Mouse (Mus musculus): ENCODE measurements around the gene Csf2rb.
A peak's percentile ranks its signal among the peaks of the same experiment; 100 is the strongest.
"Not testable (repeated sequence)": the region's sequence is repeated elsewhere in the genome, so short reads cannot be mapped to it uniquely, and the experiment has no call there.

Csf2rb gene

DNA sequence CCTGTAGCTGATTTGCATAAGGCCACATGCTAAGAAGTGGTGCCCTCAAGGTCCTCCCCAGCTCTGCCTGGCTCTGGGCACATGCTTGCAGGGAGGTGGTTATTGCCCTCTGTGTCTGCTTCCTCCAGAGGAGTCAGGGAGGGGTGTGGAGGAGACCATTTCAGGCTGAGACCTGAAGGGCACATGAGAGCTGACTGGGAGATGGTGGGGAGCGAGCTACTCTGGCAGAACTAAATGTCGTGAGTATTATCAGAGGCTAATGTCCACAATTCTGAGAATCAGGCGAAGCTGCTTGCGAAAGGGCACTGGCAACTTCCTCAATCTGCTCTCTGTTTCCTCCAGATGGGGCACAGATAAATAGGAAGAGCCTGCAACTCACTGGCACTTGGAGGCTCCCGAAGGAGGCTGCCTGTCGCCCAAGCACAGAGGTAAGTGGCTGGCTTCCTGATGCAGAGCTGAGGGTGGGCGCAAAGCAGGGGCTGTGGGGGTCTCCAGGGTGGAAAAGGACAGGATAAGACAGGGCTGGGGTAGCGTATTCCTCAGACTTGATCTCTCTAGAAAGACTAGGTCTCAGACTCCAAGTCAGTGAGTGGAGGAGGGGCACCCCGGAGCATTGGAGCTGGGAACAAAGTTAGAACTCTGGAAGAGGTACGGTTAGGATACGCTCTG, at the start of gene Csf2rb:
Gene Csf2rb (plus strand): TSS at position 82 of the 669 bp plus-strand sequence.
- DNase-seq, result no peak

DNA sequence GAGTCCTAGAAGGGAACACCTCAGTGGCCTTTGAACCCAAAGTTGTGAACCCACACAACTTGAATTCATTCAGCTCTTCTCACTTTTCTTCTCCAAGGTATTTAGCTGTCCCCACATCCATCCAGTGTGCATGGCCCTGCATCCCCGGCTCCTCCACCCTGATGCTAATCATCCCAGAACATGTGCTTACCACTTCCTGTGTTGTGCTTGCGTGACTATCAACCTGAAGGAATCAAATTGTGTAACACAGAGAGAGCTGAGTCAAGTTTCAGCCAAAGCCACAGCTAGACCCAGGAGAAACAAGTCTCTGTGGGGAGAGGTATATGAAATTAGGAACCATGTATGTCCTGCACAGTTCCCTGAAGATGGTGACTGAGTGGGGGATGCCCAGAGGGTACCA, 47.2 kb upstream of the Csf2rb start:
- no peak for DNase-seq

DNA sequence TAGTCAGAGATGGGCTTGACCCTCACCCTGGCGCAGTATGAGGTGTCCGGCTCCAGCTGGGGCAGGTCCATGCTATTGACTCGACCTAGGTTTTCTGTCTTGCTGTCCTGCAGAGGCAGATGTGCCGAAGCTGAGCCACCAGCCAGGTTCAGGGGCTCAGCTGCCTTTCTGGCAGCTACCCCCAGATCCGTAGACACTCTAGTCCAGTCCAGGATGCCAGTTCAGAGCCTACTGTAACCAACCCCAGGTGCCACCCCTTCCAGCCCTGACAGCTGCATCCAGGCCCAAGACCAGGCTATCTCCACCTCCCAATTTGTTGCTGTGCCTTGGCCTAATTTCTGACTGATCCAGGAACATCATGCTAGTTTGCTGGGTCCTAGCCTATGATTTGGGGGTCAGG, 37.6 kb upstream of the Csf2rb start:
- no peak for DNase-seq

DNA sequence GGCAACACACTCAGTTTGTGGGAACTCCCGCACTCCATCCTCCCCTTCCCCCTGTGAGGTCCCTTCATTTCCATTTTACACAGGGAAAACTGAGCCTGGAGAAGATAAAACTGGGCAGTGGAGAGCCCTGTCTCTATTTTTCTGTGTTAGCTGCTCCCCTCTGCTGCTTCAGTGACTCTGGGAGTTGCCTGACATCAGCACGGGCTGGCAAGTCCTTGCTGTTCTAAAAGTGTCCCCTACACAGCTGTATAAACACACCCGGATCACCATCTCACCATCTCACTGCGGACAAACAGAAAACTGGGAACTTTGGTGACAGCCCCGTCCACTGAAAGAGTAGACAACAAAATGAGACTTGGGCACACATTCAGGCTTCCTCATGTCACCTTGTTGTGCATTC, 35.8 kb upstream of the Csf2rb start:
- DNase-seq, result not testable (repeated sequence)

DNA sequence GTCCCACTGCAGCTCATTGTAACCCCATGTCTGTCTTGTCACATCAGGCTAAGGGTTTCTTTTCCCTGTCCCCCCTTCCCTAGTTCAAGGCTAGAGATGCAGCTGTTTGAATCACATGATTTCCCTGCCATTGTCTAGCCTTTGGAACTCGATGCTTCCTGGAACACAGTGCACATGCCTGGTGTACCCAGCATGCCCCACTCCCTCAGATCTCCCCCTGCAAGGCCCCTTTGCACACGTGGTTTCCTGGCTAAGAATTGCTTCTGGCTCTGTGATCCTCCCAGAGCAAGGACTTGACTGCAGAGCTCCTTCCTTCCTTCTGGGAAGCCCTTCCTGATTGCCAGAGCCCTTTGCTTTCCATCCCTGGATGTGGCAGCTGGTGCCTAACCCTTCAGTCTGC, 32.3 kb upstream of the Csf2rb start:
- DNase-seq, result not testable (repeated sequence)

DNA sequence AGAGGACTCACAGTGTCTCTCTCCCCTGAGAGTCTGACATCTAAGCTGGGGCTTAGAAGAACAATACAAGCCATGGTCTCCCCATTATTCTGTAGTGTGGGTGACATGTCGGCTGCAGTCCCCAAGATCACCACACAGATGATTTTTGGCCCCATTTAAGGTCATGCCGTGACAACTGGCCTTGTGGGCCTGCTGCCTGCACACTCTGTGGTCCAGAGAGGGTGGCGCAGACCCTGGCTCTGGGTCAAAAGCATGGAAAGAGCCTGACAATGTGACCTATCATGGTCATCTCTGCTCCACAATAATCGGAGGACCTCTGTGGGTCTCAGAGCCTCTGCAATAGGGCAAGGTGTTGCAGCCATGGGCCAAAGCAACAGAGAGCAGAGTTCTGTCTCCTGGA, 31.8 kb upstream of the Csf2rb start:
- DNase-seq, result no peak

DNA sequence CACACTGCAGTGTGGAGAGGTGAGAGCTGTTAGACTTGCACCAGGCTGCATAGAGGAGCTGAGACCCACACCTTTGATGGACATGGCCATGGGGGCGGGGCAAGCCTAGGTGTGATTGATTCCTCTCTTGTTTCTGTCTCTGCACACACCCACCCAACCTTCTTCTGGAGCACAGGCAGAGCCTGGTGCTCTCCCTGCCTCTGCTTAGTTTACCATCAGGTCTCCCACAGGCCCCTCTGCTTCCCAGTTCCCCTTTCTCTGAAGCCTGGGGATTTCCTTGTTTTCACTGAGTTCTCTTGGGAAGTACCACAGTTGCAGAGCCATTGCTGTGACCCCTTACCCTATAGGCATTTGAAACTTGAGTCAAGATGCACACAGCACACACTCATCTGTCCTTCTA, 27.0 kb upstream of the Csf2rb start:
- no peak for DNase-seq

DNA sequence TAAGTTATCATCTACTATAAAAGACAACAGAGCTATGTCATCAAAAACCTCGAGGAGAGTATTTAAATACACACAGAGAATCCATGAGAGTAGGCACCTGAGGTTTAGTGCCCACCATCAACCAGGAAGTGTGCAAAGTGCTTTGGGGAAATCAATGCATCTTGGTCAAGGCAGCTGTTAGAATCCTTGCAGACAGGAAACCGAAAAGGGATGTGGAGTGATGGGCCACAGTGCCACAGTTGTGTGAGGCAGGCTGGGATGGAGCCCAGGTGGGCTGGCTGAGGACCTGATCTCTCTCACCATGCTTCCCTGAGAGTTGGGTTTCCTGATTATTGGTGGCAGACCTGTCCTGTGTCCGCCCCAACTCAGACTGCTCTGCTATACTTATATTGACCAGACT, 25.9 kb upstream of the Csf2rb start:
- DNase-seq, result no peak

DNA sequence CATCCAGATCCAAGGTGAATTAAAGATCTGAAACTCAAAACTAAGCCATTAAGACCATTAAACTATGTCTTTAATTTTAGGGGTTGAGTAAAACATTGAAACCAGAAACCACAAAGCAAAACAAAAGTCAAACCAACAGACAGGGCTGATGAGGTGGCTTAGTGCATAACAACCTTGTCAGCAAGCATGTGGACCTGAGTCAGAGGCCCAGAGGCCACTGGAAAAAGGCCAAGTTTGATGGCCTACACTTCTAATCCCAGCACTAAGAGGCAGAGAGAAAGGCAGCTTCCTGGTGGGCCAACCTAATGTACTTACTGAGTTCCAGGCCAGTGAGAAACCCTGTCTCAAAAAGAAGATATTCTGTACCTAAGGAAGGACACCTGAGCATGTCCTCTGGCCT, 24.8 kb upstream of the Csf2rb start:
- no peak for DNase-seq

DNA sequence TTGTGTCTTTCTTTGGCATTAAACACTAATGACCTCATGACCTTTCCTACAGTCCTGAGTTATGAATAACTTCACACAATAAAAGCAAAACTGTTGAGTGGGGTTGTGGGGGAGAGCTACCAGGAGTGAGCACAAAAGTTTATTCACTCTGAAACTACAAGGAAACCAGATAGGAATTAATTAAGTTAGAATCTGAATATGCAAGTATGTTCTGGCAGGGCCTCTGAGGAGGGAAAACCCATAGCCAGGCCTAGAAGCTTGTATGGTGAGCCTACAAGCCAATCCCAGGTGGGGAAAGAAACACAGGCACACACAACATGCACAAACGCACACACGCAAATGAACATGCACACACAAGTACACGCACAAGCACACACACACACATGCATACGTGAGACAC, 22.8 kb upstream of the Csf2rb start:
- DNase-seq, result no peak

DNA sequence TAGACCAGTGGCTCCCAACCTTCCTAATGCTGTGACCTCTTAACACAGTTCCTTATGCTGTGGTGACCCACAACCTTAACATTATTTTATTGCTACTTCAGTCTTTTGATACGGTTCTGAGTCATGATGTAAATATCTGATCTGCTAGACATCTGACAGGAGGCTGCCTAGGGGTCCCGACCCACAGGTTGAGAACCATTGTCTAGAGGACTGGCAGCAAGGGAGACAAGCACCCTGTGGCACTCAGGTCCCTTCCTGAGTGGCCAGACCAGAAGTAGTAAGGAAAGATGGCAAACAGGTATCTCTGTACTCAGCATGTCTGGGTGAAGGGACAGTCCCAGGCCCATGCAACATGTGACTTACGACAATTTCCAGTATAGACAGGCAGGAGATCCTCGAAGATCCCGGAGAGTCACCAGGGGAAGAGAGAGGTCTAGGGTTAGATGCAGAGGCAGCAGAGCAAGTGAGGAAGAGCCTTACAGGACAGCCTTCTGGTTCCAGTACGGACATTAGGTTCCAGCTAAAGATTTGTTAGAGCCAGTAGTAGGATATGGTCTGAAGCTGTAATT, 21.8 kb upstream of the Csf2rb start:
- no peak for DNase-seq

DNA sequence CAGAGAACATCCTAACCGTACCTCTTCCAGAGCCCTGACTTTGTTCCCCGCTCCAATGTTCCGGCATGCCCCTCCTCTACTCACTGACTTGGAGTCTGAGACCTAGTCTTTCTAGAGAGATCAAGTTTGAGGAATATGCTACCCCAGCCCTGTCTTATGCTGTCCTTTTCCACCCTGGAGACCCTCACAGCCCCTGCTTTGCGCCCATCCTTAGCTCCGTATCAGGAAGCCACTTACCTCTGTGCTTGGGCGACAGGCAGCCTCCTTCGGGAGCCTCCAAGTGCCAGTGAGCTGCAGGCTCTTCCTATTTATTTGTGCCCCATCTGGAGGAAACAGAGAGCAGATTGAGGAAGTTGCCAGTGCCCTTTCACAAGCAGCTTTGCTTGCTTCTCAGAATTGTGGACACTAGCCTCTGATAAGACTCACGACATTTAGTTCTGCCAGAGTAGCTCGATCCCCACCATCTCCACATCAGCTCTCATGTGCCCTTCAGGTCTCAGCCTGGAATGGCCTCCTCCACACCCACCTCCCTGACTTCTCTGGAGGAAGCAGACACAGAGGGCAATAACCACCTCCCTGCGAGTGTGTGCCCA, 20.1 kb upstream of the Csf2rb start, which contains the start of gene Csf2rb2:
Gene Csf2rb2 (minus strand): TSS at position 381 of the 593 bp plus-strand sequence.
- DNase-seq, result no peak

DNA sequence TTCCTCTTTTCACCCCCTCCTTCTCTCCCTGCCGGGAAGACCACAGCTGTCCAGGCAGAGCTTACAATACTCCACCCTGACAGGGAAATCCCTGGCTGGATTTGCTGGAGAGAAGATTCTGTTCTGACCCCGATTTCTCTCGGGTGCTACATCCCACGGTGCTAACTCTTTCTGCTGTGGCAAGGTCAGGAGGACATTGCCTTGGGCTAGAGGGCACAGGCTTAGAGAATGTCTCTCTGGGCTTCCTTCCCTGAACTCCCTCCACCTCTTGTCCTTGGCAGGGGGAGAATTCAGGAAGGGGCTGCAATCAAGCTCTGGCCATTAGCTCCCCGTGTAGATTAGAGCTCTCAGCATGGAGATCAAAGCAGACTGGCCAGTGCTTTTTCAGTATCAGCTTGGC, 15.7 kb upstream of the Csf2rb start:
- DNase-seq, result no peak

DNA sequence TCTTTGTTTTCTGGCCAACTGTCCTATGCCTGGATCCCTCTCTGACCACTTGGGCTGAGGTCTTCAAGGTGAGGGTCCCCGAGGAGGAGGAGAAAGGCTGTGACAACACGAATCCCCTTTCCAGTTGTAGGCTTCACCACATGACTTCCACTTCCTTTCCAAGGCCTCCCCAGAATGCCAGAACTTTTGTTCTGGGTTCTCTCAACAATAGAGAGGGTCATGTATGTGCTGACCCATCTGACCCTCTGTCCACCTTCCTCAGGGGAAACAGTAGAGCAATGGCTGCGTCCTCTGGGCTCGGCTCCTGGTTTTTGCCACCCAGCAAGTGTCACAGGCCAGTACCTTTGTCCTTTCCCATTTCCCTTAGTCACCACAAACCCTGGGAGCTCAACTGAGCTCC, 14.6 kb upstream of the Csf2rb start:
- DNase-seq, result no peak

DNA sequence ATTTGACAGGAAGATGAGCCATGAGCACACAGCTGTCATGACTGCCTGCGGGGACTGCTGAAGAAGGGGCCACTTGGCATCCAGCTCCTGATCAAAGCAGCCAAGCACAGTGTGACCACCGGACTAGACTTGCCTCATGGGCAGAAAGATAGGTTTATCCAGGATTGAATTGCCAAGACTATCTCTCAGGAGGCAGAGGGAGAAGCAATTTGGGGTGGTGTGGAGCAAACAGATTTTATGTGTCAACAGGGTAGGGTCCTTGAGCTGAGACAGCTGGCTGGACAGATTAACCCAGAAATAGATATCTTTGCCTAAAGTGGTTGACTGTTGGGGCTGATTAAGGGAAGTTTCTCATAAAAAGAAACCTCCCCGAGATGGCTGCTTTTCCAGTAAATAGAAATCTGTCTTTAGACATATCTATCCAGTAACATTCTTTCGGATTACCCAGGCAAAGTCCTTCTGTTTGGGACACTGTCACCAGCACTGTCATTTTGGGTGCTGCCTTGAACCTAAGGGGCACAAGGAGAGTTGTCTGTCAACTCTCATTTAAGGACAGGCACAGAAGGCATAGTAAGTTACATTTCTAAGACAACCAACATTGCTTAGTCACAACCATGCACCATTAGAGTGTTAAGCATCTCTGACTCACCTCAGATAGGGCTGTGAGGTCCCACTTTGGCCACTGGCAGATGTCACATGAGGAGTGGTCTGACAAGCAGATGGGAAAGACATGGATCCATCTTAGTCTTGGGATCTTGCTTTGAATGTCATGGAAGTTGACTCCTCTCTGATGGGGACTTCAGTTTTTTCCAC, 12.9 kb upstream of the Csf2rb start:
- DNase-seq, result not testable (repeated sequence)

DNA sequence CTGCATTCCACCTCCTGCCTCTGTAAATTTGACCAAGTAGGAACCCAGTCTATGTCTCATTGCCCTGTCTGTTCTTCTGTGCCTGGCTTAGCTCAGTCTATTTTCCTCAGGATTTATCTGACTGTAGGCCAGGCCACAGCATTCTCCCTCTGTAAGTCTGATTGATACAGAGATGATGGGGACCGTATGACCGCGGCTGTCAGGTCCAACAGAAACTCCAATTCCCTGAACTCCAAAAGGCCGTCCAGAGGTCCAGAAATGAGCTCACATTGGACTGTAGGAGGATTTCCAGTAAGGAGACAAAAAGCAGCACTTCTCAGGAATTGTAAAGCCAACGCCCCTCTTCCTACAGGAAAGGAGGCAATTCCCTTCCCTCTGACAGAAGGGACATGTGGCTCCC, 11.9 kb upstream of the Csf2rb start:
- DNase-seq, result not testable (repeated sequence)

DNA sequence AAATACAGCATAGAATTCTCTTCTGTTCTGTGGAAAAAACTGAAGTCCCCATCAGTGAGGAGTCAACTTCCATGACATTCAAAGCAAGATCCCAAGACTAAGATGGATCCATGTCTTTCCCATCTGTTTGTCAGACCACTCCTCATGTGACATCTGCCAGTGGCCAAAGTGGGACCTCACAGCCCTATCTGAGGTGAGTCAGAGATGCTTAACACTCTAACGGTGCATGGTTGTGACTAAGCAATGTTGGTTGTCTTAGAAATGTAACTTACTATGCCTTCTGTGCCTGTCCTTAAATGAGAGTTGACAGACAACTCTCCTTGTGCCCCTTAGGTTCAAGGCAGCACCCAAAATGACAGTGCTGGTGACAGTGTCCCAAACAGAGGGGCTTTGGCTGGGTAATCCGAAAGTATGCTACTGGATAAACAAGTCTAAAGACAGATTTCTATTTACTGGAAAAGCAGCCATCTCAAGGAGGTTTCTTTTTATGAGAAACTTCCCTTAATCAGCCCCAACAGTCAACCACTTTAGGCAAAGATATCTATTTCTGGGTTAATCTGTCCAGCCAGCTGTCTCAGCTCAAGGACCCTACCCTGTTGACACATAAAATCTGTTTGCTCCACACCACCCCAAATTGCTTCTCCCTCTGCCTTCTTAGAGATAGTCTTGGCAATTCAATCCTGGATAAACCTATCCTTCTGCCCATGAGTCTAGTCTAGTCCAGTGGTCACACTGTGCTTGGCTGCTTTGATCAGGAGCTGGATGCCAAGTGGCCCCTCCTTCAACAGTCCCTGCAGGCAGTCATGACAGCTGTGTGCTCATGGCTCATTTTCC, 7.0 kb upstream of the Csf2rb start:
- DNase-seq, result not testable (repeated sequence)

DNA sequence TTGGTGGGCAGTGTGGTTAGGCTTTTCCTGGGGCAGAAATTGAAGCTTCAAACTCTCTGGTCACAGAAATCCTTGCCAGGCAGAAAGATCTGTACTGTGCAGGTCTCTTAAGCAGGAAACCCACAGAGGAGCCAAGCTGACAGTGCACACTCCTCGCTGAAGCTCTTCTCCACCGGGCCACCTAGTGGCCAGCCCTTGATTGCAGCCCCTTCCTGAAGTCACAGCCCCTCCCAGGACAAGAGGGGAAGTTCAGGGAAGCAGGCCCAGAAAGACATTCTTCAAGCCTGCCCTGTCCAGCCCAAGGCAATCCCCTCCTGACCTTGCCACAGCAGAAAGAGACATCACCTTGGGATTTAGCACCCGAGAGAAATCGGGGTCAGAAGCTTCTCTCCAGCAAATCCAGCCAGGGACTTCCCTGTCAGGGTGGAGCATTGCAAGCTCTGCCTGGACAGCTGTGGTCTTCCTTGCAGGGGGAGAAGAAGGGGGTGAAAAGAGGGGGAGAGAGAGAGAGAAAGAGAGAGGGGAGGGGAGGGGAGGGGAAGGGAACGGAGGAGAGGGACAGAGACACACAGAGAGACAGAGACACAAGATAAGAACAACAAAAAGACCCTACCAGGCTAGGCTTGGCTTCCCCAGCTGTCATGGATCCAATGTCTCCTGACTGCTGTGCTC, 4.6 kb upstream of the Csf2rb start:
- peak; percentile 87 to 89 for DNase-seq

DNA sequence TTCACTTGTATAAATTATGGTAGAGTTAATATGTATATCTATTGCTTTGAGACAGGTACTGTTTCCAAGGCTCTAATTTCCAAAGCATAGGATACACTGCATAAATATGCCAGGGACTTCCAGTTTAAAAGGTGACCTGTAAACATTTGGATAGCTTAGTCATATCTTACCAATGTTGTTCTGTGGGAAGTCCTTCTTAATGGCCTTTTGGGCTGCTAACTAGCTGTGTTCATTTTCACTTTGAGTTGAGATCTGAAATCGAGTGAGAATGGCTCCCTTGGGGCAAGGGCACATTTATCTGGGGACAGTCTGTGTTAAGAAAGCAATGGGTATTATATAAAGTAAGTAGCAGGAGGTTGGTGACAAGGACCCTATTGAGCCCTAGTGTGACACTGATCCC, 2.2 kb upstream of the Csf2rb start:
- DNase-seq, result no peak

DNA sequence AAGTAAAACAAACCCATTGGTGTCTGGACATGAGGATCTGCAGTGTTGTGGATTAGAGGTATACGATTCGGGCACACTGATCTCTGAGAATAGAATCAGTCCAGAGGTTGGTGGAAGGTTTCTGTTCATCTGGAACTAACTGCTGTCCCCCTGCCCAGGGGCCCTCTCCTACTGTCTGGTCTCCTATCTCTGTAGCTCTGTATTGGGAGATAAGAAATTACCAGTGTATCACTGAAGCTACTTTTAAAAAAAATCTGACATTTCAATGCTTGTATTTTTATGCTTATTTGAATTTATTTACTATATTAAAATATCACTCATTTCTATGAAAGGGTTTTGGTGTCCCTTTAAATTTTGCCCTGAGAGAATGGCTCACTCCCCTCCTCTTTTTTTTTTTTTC, 1.3 kb upstream of the Csf2rb start:
- no peak for DNase-seq

DNA sequence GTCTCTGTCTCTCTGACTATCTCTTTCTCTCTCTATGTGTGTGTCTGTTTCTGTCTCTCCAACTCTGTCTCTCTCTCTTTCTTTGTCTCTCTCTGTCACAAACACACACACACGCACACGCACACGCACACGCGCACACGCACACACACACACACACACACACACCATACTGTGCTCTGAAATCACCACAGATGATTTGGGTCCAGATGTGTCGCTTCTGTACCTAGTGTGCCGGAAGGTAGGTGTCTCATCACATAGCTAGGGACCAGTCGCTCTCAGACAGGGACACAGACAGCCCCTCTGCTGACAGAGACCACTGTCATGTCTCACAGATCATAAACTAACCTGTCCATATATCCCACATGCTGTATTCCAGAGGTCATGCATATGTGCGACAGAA, 1.2 kb downstream of the Csf2rb start:
- no peak for DNase-seq

DNA sequence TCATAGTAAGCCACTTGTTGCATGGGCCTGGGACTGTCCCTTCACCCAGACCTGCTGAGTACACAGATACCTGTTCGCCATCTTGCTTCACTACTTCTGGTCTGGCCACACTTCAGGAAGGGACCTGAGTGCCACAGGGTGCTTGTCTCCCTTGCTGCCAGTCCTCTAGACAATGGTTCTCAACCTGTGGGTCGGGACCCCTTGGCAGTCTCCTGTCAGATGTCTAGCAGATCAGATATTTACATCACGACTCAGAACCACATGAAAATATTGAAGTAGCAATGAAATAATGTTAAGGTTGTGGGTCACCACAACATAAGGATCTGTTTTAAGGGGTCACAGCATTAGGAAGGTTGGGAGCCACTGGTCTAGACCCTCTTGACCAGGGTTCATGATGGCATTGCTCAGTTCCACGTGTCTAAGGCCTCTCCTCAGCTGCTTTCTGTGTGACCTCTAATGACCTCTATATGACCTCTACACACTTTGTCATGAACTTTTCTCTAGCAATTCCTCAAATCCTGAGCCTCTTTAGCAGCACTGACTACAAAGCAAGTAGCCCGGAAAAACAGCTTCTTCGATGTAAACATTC, 2.3 kb downstream of the Csf2rb start:
- DNase-seq, result not testable (repeated sequence)
